Mouse (Mus musculus) layer of hippocampus, adult 6 months (tissue): Measurements from ENCODE around the gene Gm13287. TPM values are rescaled to one million over a fixed set of nuclear protein-coding genes. Genes with fewer than 3 reads are reported as not detected.

ENCODE experiments used
- long read RNA-seq, 2 experiments: library from polyadenylated mRNA; unstranded; transcript quantifications; one replicate each; pipeline ENCODE4 v2.0.0; 2019 to 2020
- polyA plus RNA-seq: library from polyadenylated mRNA; unstranded; fragments of <200 nt; fragmentation: Nextera tagmentation; gene quantifications from 2 replicates; pipeline ENCODE4 v1.2.3, GENCODE M21; 2021

Gm13287 gene
- not detected in 2 replicates for polyA plus RNA-seq
- long read RNA-seq, experiment 1 = 0 reads
- long read RNA-seq, experiment 2, partial matches to known transcripts = 0 of 1 reads
- long read RNA-seq, experiment 2, other reads (novel, unspliced or antisense) = 0 of 1 reads

DNA sequence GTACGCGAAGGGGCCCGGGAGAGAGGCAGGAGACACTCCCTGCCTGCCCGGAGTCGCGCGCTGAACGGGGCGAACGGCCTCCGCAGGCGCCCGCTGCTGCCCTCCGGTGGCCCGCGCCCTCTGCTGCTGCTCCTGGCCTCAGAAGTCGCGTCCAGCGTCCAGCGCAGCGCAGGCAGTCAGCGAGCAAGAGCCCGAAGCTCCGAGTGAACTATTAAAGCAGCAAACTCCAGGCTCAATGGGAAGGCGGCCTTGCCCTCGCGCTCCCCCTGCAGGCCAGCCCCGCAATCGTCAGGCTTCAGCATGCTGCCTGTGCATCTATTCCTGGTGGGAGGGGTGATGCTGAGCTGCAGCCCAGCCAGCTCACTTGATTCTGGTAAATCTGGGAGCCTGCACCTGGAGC, at the start of gene Gm13287:
Gm13287 (plus strand) TSS at position 301 of the 400 bp plus-strand sequence.

DNA sequence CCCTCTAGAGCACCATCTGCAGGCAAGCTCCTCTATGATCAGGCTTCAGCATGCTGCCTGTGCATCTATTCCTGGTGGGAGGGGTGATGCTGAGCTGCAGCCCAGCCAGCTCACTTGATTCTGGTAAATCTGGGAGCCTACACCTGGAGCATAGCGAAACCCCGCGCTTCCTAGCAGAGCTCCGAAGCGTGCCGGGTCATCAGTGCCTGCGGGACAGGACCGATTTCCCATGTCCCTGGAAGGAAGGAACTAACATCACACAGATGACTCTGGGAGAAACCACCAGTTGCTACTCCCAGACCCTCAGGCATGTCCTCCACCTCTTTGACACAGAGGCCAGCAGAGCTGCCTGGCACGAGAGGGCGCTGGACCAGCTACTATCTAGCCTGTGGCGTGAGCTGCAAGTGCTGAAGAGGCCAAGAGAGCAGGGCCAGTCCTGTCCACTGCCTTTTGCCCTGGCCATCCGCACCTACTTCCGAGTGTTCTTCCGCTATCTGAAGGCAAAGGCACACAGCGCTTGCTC, 48.2 kb upstream of the Gm13287 start, which contains the start of gene Gm13271:
Gm13271 (plus strand) TSS at position 51 of the 523 bp plus-strand sequence.

DNA sequence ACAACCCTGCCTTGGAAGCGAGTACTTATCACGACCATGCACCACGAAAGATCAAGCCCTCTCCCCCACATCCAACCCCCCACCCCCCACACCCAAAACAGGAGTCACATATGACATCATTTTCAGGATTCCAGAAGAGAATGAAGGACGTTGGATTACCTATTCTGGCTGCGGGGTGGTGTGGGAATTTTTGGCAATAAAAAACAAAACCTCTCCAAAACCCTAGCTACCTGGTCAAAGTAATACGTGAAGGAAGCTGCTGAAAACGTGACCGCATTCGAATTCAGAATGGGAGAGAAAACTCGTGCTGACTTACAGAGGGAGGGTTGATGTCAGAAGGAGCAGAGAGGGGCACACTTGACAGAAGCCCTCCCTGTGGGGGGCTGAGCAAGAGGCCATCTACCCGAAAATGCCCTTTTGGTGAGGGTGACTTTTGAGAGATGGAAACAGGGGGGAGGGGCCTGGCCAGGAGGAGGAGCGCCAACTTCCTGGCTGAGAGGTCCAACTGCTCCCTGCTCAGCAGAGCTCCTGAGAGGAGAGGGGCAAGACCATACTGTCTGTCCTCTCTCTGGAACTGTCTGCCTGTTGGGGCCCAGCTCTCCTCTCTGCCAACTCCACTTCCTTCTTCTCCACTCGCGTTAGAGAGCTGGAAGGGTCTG, 43.3 kb upstream of the Gm13287 start, which contains the start of gene Gm13283:
Gm13283 (plus strand) TSS at position 510 of the 659 bp plus-strand sequence.

DNA sequence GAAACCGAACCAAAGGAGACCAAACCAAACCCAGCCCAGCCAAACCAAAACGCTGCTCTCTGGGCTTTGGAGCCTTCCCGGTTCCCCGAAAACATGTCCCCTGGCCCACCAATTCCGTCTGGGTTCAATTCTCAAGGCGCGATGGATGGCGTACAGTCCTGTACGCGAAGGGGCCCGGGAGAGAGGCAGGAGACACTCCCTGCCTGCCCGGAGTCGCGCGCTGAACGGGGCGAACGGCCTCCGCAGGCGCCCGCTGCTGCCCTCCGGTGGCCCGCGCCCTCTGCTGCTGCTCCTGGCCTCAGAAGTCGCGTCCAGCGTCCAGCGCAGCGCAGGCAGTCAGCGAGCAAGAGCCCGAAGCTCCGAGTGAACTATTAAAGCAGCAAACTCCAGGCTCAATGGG, 29.5 kb upstream of the Gm13287 start, which contains the start of gene Gm13290:
Gm13290 (plus strand) TSS at position 301 of the 400 bp plus-strand sequence.

DNA sequence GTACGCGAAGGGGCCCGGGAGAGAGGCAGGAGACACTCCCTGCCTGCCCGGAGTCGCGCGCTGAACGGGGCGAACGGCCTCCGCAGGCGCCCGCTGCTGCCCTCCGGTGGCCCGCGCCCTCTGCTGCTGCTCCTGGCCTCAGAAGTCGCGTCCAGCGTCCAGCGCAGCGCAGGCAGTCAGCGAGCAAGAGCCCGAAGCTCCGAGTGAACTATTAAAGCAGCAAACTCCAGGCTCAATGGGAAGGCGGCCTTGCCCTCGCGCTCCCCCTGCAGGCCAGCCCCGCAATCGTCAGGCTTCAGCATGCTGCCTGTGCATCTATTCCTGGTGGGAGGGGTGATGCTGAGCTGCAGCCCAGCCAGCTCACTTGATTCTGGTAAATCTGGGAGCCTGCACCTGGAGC, 26.4 kb upstream of the Gm13287 start, which contains the start of gene Gm13289:
Gm13289 (plus strand) TSS at position 301 of the 400 bp plus-strand sequence.

DNA sequence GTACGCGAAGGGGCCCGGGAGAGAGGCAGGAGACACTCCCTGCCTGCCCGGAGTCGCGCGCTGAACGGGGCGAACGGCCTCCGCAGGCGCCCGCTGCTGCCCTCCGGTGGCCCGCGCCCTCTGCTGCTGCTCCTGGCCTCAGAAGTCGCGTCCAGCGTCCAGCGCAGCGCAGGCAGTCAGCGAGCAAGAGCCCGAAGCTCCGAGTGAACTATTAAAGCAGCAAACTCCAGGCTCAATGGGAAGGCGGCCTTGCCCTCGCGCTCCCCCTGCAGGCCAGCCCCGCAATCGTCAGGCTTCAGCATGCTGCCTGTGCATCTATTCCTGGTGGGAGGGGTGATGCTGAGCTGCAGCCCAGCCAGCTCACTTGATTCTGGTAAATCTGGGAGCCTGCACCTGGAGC, 23.5 kb upstream of the Gm13287 start, which contains the start of gene Gm13272:
Gm13272 (plus strand) TSS at position 301 of the 400 bp plus-strand sequence.

DNA sequence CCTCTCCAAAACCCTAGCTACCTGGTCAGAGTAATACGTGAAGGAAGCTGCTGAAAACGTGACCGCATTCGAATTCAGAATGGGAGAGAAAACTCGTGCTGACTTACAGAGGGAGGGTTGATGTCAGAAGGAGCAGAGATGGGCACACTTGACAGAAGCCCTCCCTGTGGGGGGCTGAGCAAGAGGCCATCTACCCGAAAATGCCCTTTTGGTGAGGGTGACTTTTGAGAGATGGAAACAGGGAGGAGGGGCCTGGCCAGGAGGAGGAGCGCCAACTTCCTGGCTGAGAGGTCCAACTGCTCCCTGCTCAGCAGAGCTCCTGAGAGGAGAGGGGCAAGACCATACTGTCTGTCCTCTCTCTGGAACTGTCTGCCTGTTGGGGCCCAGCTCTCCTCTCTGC, 21.2 kb upstream of the Gm13287 start, which contains the start of gene Ifnz:
Ifnz (plus strand) TSS at position 301 of the 400 bp plus-strand sequence.

DNA sequence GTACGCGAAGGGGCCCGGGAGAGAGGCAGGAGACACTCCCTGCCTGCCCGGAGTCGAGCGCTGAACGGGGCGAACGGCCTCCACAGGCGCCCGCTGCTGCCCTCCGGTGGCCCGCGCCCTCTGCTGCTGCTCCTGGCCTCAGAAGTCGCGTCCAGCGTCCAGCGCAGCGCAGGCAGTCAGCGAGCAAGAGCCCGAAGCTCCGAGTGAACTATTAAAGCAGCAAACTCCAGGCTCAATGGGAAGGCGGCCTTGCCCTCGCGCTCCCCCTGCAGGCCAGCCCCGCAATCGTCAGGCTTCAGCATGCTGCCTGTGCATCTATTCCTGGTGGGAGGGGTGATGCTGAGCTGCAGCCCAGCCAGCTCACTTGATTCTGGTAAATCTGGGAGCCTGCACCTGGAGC, 17.6 kb upstream of the Gm13287 start, which contains the start of gene Gm13276:
Gm13276 (plus strand) TSS at position 301 of the 400 bp plus-strand sequence.

DNA sequence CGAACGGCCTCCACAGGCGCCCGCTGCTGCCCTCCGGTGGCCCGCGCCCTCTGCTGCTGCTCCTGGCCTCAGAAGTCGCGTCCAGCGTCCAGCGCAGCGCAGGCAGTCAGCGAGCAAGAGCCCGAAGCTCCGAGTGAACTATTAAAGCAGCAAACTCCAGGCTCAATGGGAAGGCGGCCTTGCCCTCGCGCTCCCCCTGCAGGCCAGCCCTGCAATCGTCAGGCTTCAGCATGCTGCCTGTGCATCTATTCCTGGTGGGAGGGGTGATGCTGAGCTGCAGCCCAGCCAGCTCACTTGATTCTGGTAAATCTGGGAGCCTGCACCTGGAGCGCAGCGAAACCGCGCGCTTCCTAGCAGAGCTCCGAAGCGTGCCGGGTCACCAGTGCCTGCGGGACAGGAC, 14.7 kb upstream of the Gm13287 start, which contains the start of gene Gm13277:
Gm13277 (plus strand) TSS at position 231 of the 400 bp plus-strand sequence.

DNA sequence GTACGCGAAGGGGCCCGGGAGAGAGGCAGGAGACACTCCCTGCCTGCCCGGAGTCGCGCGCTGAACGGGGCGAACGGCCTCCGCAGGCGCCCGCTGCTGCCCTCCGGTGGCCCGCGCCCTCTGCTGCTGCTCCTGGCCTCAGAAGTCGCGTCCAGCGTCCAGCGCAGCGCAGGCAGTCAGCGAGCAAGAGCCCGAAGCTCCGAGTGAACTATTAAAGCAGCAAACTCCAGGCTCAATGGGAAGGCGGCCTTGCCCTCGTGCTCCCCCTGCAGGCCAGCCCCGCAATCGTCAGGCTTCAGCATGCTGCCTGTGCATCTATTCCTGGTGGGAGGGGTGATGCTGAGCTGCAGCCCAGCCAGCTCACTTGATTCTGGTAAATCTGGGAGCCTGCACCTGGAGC, 11.8 kb upstream of the Gm13287 start, which contains the start of gene Gm13278:
Gm13278 (plus strand) TSS at position 301 of the 400 bp plus-strand sequence.

DNA sequence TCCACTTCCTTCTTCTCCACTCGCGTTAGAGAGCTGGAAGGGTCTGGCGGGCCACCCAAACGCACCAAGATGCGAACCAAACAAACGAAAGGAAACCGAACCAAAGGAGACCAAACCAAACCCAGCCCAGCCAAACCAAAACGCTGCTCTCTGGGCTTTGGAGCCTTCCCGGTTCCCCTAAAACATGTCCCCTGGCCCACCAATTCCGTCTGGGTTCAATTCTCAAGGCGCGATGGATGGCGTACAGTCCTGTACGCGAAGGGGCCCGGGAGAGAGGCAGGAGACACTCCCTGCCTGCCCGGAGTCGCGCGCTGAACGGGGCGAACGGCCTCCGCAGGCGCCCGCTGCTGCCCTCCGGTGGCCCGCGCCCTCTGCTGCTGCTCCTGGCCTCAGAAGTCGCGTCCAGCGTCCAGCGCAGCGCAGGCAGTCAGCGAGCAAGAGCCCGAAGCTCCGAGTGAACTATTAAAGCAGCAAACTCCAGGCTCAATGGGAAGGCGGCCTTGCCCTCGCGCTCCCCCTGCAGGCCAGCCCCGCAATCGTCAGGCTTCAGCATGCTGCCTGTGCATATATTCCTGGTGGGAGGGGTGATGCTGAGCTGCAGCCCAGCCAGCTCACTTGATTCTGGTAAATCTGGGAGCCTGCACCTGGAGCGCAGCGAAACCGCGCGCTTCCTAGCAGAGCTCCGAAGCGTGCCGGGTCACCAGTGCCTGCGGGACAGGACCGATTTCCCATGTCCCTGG, 8.9 kb upstream of the Gm13287 start, which contains the start of gene Gm13275:
Gm13275 (plus strand) TSS at position 552 of the 740 bp plus-strand sequence.

DNA sequence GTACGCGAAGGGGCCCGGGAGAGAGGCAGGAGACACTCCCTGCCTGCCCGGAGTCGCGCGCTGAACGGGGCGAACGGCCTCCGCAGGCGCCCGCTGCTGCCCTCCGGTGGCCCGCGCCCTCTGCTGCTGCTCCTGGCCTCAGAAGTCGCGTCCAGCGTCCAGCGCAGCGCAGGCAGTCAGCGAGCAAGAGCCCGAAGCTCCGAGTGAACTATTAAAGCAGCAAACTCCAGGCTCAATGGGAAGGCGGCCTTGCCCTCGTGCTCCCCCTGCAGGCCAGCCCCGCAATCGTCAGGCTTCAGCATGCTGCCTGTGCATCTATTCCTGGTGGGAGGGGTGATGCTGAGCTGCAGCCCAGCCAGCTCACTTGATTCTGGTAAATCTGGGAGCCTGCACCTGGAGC, 6.0 kb upstream of the Gm13287 start, which contains the start of gene Gm13279:
Gm13279 (plus strand) TSS at position 301 of the 400 bp plus-strand sequence.

DNA sequence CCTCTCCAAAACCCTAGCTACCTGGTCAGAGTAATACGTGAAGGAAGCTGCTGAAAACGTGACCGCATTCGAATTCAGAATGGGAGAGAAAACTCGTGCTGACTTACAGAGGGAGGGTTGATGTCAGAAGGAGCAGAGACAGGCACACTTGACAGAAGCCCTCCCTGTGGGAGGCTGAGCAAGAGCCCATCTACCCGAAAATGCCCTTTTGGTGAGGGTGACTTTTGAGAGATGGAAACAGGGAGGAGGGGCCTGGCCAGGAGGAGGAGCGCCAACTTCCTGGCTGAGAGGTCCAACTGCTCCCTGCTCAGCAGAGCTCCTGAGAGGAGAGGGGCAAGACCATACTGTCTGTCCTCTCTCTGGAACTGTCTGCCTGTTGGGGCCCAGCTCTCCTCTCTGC, 3.7 kb upstream of the Gm13287 start, which contains the start of gene Gm13285:
Gm13285 (plus strand) TSS at position 301 of the 400 bp plus-strand sequence.

DNA sequence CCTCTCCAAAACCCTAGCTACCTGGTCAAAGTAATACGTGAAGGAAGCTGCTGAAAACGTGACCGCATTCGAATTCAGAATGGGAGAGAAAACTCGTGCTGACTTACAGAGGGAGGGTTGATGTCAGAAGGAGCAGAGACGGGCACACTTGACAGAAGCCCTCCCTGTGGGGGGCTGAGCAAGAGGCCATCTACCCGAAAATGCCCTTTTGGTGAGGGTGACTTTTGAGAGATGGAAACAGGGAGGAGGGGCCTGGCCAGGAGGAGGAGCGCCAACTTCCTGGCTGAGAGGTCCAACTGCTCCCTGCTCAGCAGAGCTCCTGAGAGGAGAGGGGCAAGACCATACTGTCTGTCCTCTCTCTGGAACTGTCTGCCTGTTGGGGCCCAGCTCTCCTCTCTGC, 2.2 kb downstream of the Gm13287 start, which contains the start of gene Gm13288:
Gm13288 (plus strand) TSS at position 301 of the 400 bp plus-strand sequence.

DNA sequence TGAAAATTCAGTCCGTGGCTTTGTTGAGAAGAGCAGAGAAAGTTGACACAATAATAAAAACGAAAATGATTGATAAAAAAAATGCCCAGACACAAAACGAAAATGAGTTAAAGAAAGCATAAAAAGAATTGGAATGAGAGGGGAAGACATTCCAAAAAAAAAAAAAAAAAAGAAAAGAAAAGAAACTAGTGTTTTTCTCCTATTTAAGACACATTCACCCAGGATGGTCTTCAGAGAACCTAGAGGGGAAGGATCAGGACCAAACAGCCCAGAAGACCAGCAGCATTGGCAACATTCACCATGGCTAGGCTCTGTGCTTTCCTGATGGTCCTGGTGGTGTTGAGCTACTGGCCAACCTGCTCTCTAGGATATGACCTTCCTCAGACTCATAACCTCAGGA, 12.9 kb downstream of the Gm13287 start, which contains the start of gene Ifna7:
Ifna7 (plus strand) TSS at position 301 of the 400 bp plus-strand sequence.

DNA sequence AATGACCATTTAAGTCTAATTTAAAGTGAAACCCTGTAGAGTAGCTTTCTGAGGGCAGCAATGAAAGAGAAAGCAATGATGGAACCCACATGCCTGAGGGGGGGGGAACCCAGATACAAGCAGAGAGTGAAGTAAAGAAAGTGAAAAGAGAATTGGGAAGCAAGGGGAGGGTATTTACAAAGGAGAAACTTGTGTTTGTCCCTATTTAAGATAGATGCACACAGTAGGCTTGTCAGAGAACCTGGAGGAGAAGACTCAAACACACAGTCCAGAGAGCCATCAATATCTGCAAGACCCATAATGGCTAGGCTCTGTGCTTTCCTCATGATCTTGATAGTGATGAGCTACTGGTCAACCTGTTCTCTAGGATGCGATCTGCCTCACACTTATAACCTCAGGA, 16.6 kb downstream of the Gm13287 start, which contains the start of gene Ifna11:
Ifna11 (plus strand) TSS at position 301 of the 400 bp plus-strand sequence.

DNA sequence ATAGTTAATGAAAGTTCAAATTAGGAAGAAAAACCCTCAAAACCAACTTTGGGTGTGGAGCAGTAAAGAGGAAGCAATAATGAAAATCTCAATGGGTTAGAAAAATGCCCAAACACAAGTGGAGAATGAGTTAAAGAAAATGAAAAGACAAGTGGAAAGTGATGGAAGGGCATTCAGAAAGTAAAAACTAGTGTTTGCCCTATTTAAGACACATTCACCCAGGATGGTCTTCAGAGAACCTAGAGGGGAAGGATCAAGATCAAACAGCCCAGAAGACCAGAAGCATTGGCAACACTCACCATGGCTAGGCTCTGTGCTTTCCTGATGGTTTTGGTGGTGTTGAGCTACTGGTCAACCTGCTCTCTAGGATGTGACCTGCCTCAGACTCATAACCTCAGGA, 24.1 kb downstream of the Gm13287 start, which contains the start of gene Ifna6:
Ifna6 (plus strand) TSS at position 301 of the 400 bp plus-strand sequence.

DNA sequence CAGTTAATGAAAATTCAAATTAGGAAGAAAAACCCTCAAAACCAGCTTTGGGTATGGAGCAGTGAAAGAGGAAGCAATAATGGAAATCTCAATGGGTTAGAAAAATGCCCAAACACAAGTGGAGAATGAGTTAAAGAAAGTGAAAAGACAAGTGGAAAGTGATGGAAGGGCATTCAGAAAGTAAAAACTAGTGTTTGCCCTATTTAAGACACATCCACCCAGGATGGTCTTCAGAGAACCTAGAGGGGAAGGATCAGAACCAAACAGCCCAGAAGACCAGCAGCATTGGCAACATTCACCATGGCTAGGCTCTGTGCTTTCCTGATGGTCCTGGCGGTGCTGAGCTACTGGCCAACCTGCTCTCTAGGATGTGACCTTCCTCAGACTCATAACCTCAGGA, 32.2 kb downstream of the Gm13287 start, which contains the start of gene Ifna5:
Ifna5 (plus strand) TSS at position 301 of the 400 bp plus-strand sequence.

DNA sequence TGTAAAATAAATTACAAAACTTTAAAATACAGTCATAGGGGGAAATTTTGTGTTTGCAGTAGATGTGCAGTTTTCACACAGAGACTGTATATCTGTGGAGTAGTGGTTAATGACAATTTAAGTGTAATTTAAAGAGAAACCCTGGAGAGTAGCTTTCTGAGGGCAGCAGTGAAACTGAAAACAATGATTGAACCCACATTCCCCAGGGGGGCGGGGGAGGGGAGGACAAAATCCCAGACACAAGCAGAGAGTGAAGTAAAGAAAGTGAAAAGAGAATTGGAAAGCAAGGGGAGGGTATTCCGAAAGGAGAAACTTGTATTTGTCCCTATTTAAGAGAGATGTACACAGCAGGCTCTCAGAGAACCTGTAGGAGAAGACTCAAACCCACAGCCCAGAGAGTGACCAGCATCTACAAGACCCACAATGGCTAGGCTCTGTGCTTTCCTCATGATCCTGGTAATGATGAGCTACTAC, 38.4 kb downstream of the Gm13287 start, which contains the start of gene Ifna4:
Ifna4 (plus strand) TSS at position 424 of the 474 bp plus-strand sequence.

DNA sequence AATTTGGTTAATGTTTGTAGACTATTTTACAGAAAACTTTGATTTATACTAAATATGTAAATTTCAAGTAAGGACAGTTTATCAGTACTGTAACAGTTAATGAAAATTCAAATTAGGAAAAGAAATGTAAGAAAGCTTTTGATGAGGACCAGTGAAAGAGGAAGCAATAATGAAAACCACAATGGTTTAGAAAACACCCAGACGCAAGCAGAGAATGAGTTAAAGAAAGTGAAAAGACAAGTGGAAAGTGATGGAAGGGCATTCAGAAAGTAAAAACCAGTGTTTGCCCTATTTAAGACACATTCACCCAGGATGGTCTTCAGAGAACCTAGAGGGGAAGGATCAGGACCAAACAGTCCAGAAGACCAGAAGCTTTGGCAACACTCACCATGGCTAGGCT, 46.6 kb downstream of the Gm13287 start, which contains the start of gene Ifna1:
Ifna1 (plus strand) TSS at position 390 of the 400 bp plus-strand sequence.

